Mouse (Mus musculus): ENCODE results near the gene Card14.
"Not testable (repeated sequence)": the region's sequence is repeated elsewhere in the genome, so short reads cannot be mapped to it uniquely, and the experiment has no call there.

The Card14 gene

DNA sequence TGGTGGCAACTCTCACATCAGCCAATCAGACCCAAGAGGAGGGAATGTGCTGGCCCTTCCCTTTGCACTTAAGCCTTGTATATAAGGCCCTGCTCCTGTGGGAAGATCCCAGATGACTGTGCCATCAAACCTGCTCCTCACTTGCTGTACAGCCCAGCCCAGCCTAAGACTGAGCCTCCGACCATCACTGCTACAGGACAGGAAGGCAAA is at the start of gene Card14:
Gene Card14 (plus strand): TSS at position 111 of the 210 bp plus-strand sequence.
- no peak for DNase-seq

DNA sequence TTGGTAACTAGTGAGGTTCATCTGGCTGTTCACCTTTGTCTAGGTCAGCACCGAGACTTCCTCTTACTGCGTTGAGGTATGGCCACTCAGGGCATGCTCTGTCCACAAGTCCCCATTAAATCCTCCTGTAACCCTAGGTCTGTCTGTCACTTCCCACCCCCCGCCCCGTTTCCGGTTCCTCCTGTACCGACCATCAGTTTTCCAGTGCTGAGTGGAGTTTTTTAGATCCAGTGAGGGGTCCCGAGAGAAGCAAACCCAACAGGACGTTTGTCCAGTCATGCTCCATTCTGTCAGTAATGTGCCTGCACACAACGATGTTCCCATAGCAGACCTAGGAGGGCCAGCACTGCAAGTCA is 49.4 kb upstream of the Card14 start:
- no peak for DNase-seq

DNA sequence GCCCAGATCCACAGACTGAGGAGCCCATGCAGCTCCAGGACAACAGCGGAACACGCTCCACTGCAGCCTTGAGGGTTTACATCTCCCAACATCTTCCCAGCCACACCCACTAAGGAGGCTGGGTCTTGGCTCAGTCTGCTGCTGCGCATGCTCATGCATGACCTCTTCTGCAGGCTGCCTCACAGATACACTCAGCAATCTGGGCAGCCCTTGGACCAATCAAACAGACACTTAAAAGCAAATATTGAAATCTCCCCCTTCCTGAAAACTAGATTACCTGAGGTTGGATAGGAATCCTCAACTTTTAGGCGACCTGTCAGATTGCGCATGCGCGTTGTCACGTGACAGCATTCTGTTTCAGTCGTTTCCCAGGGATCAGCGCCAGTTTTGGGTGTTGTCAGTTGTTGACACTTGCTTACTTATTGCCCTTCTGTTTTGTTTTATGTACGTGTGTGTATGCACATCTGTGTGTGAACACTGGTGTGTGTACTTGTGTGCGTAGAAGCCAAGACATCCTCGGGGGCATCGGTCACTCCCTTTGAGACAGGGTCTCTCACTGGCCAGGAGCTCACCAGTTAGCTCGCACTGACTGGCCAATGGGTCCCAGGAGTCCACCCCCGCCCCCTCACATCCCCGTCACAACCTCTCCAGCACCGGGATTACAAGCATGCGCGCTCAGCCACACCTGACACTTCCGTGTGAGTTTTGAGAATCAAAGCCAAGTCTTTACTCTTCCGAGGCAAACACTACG is 48.8 kb upstream of the Card14 start:
- peak; percentile 76 to 85 for DNase-seq

DNA sequence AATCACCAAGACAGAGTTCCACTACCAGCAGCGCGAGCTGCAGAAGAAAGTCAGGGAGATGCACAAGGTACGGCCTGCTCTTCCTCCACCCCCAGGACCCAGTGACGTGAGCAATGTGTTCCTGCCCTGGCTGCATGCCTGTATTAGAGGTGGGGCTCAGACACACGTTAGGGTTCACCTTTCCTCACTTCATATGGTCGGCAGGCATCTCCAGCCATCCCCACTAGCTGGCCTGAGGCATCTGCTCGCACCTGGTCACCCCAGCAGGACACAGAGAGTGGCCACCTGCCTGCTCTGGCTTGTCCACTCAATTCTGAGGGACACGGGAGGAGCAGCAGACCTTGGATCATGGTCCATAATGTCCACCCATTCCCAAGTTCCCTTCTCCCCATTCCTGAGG is 47.6 kb upstream of the Card14 start:
- no peak for DNase-seq

DNA sequence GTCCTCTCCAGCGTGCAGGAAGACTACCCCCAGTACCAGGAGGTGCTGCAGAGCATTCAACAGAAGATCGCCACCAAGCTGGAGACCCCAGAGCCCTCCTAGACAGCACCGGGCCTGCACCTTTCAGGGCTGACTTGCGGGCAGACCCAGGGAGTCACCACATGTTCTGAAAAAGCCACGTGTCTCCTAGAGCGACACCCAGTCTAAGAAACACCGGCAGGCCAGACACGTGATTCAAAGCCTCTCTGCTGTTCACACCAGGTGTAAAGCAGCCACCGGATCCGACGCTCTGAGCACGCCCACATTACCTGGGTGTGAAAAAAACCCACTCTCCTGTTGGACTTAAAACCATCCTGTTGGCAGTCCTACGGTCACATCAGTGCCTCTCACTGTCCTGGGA is 43.2 kb upstream of the Card14 start:
- no peak for DNase-seq

DNA sequence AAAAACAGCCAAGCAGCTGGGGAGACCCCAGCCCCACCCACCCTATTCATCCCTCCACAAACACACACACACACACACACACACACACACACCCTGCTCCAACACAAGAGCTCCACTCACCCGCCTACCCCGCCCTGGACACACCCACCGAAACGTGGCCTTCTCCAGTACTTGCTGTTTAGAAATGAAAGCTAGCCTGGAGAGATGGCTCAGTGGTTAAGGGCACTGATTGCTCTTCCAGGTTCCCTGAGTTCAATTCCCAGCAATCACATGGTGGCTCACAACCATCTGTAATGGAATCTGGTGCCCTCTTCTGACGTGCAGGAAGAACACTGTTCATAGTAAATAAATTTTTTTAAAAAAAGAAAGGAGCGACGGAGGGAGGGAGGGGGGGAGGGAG is 41.8 kb upstream of the Card14 start:
- no peak for DNase-seq

- DNase-seq, result peak; percentile 36 to 63
Observed at GRCm38 (mm10) chr11:119267241-119267674, 40.3 kb upstream of the Card14 start.

GRCm38 (mm10) chr11:119267768-119268556 is 39.6 kb upstream of the Card14 start, which contains the start of gene Gaa:
Gene Gaa (plus strand): TSS chr11:119267887.
- peak; percentile 97 for DNase-seq

GRCm38 (mm10) chr11:119268557-119269195 is 38.9 kb upstream of the Card14 start:
- DNase-seq, result no peak

DNA sequence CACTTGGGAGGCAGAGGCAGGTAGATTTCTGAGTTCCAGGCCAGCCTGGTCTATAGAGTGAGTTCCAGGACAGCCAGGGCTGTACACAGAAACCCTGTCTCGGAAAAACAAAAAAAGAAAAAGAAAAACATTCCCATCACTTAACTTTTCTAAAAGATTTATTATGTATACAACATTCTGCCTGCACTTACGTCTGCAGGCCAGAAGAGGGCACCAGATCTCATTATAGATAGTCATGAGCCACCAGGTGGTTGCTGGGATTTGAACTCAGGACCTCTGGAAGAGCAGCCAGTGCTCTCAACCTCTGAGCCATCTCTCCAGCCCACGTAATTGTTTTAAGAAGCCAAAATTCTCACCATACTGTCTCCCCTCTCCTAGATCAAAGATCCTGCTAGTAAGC is 35.1 kb upstream of the Card14 start:
- not testable (repeated sequence) for DNase-seq

DNA sequence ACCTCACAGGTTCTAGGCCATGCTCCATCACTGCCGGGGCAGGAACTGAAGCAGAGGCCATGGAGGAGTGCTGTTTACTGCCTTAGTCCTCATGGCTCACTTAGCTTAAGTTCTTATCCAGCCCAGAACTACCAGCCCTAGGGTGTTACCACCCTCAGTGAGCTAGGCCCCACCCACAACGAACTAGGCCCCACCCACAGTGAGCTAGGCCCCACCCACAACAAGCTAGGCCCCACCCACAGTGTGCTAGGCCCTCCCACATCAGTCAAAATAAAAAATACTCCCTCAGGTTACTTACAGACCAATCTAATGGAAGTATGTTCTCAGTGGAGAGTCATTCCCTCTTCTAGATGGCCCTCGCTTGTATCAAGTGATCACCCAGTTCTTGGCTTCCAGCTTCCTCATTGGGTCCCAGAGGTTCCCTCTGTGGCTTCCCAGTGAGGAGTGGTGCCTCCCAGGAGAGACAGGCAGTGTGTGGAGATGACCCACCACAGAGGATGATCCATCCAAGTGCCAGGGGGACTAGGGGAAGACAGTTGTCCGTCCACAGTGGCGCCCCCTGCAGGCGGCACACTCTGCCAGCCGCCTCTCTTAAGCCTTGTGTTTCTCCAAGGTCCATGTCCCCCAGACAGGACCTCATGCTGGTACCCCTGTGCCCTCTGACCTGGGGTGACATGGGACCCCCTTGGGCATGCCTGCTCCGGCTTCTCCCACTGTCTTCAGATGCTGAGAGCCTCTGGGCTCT is 34.2 kb upstream of the Card14 start:
- peak; percentile 30 to 35 for DNase-seq

DNA sequence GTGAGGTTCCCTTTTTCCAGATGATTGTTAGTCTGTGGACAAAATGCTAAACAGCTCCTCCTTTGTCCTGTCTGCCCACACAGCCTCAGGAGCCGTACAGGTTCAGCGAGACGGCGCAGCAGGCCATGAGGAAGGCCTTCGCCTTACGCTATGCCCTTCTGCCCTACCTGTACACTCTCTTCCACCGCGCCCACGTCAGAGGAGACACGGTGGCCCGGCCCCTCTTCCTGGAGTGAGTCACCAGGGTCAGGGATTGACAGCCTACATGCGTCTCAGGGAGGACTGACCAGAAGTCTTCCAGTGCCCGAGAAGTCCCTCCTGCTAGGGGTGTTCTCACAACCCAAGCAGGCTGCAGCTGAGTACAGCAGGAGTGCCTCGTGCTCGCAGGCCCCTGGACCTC is 26.5 kb upstream of the Card14 start:
- no peak for DNase-seq

GRCm38 (mm10) chr11:119285791-119286527 is 21.6 kb upstream of the Card14 start:
- DNase-seq, result peak; percentile 47 to 65

GRCm38 (mm10) chr11:119287207-119287992 is 20.2 kb upstream of the Card14 start:
- no peak for DNase-seq

- DNase-seq, result not testable (repeated sequence)
Observed at GRCm38 (mm10) chr11:119292861-119293260, 14.7 kb upstream of the Card14 start.

GRCm38 (mm10) chr11:119297996-119298395 is 9.6 kb upstream of the Card14 start:
- DNase-seq, result no peak

- no peak for DNase-seq
Observed at GRCm38 (mm10) chr11:119298917-119299316, 8.7 kb upstream of the Card14 start.

GRCm38 (mm10) chr11:119299391-119300245 is 8.0 kb upstream of the Card14 start, which contains the start of gene Eif4a3:
Gene Eif4a3 (minus strand): TSS chr11:119300089.
- peak; percentile 99 for DNase-seq

DNA sequence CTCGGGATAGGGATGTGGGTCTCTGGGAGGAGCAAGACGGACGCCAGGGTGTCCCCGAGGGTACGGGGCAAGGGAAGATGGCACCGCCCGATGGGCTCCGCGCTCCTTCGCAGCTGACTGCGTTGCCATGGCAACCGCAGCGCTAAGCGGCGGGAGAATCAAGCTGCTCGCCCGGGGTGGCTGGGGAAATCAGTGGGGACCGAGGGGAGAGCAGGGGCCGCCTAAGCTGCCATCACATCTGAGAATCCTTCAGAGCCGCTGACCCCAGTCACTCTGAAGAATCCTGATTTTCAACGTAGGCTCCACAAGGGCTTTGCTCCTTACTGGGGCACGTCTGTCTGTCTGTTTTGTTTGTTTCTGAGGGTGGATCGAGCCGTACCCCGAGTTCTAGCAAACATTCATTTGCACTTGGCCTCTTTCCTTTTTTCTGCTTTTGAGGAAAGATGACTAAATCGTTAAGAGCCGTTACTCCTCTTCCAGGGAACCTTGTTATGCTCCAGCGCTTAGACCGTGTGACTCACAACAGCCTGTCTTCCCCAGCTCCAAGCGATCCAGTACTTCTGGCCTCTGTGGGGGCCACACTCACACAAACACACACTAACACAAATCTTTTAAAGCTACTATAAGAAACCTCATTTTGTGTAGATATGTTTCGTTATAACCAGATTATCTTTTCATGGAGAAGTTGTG is 7.2 kb upstream of the Card14 start:
- DNase-seq, result no peak

DNA sequence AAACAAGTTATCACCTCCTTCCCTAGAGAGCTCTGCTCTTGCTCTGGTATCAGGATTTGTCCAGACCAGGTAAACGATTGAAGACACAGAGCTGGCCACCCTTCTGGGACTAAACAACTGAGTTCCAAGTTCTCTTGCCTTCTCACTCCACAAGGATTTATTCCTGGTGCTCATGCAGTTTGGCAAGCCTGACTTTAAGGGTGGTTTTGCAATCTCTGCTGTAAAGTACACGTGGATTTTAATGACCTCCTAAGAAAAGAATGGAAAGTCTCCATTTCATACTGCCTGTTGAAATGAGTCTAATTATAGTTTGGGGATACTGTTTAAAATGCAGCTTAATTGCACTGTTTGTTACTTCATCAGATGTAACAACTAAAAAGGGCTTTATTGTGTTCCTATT is 6.6 kb upstream of the Card14 start:
- DNase-seq, result no peak

Data from kidney, postnatal 4 days (tissue).